Mouse (Mus musculus): Measurements from ENCODE around the gene Tmem163. TPM values are rescaled to one million over a fixed set of nuclear protein-coding genes. Genes with fewer than 3 reads are reported as not detected.

The Tmem163 gene
- total RNA-seq, 2 experiments from 2014 or later = not detected

DNA sequence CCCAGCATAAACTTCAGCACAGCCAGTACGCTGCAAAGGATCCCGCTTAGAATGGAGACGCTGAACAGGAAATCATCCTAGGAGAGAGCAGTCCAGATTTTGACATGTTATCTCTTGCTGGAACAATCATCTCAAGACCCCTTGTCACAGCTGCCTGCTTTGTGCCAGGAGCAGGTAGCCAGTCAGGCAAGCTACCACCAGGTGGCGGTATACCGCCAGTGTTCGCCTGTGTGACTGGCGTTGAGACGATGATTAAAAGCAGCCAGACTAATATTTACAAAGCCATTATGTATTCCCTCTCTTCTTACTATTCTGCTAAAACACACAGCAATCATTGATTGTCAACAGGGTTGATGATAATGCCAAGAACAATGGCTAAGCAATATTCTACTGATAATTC is 179.1 kb downstream of the Tmem163 start:
- peak; percentile 48 for DNase-seq (ENCODE audit: low spot score)

GRCm38 (mm10) chr1:127498746-127499145 is 180.6 kb downstream of the Tmem163 start:
- no peak for DNase-seq (ENCODE audit: low spot score)

GRCm38 (mm10) chr1:127496737-127497543 is 182.4 kb downstream of the Tmem163 start:
- peak; percentile 39 for DNase-seq (ENCODE audit: low spot score)

DNA sequence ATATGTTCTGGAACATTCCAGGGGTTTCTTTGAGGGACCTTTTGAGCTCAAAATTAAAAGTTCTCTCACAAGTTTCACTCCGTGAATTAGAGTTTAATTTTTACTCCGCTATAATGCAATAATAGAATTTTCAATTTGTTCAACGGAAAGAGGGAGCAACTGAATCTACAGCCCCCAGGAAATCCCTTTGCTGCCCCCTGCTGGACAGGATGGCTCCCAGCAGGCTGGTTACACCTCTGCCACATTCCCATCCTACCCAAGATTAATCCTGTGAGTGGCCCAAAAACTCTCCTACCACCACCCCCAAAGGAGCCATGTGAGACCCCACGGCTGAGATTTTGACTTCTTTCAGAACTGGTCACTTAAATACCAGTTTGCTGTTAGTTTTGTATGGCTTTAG is 192.2 kb downstream of the Tmem163 start:
- DNase-seq (ENCODE audit: low spot score) = peak; percentile 10

DNA sequence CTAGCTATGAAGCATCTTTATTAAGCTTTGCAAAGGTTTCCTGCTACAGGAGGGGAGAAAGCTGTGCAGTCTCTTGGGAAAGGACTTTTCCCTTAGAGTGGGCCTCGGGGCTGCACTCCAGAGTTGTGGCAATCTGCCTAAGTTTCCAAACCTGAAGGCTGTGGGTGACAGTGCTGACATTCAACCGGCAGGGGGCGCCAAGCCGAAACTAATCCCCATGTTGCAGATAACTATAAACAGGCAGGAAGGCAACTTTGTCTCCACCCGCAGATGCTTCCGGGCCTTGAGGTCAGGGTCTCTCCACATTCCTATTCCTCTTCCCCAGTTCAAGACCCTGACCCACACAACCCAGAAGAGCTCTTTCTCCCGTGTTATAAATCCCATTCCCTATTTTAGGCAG is 194.5 kb downstream of the Tmem163 start:
- DNase-seq (ENCODE audit: low spot score) = peak; percentile 18

DNA sequence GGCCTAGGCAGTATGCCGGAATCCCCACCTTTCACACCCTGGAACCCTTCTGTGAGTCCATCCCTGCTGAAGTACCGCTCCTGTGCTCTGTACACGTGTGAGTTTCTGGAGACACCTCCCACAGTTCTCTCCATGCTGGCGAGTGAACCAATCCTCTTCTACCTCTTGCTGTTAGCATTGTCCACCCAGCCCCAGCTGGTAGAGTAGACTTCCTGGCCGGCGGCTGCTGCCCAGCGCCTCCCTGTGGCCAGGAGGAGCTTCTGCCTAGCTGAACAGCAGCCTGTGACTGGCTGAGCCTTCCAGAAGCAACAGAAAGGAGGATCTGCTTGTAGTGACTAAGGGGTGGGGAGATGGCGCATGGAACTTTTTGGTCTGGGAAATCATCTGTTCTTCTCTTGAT is 195.2 kb downstream of the Tmem163 start:
- no peak for DNase-seq (ENCODE audit: low spot score)

DNA sequence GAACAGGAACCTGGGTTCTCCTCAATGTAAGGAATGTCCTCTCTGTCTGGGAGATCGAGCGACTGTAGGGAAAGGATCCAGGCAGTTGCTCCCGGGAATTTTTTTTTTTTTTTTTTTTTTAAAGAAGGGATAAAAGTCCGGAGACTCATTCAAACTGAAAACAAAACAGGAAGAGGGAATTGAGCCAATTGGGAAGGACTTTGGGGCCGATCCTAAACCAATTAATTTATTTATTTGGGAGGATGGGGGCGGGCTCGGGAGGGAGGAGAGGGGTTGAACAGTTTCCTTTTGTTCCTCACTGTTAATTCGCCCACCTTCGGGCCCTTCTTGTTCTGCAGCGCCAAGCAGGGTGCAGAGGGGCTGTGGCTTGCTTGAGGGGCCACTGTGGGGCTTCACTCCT is 196.4 kb downstream of the Tmem163 start:
- DNase-seq (ENCODE audit: low spot score) = no peak

GRCm38 (mm10) chr1:127475756-127476155 is 203.6 kb downstream of the Tmem163 start:
- no peak for DNase-seq (ENCODE audit: low spot score)

- no peak for DNase-seq (ENCODE audit: low spot score)
Measured at GRCm38 (mm10) chr1:127470175-127470574, 209.2 kb downstream of the Tmem163 start.

DNA sequence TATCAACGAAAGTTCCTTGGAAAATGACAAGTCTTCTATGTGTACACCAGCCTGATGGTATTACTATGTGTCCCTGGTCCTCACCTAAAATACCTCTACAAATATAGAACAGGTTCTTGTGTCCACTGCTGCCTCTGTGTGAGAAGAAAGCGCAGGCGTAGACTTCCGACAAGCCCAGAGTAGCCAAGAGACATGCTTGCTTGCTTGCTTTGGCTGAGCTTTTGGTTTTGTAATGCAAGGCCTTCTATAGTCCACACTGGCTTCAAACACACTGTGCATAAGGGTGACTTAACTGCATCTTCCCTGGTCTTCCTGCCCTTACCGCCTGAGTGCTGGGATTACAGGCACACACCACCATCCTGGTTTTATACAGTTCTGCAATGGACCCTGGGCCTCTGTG is 212.1 kb downstream of the Tmem163 start:
- DNase-seq (ENCODE audit: low spot score) = no peak

DNA sequence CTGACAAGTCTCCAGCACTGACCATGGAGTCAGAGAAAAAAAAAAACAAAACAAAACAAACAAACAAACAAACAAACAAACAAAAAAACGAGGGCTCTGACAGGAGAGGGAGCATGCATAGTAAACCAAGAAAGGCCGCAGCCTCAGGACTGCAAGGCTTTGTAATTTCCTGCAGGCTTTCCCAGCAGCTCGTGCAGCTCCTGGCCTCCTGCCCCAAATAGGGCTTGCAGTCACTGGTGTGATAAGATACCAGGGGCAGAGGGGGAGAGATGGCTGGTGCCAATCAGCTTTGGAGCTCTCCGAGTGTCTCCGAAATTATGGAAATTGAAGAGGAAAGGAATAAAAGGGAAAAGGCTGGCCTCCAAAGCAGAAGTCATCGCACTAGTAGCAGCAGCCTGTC is 214.1 kb downstream of the Tmem163 start:
- no peak for DNase-seq (ENCODE audit: low spot score)

GRCm38 (mm10) chr1:127464041-127464440 is 215.3 kb downstream of the Tmem163 start:
- no peak for DNase-seq (ENCODE audit: low spot score)

DNA sequence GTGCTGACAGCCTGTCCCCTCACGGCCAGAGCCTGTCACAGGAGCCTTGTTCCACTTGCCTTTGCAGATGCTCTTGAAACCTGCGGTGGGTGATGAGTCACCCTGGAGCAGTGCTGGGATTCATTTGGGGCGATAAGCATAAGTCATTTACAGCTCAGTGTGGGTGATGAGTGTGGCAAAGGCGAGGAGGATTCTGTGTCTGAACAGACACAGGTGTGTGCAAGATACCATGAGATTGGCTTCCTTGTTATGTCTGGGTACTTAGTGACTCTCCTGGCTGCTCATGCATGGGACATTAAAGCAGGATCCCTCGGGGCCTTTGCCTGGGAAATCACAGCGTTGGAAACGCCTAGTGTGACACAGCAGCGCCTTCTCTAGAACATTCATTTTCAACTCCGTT is 218.3 kb downstream of the Tmem163 start:
- no peak for DNase-seq (ENCODE audit: low spot score)

GRCm38 (mm10) chr1:127459576-127459975 is 219.8 kb downstream of the Tmem163 start:
- DNase-seq (ENCODE audit: low spot score) = no peak

DNA sequence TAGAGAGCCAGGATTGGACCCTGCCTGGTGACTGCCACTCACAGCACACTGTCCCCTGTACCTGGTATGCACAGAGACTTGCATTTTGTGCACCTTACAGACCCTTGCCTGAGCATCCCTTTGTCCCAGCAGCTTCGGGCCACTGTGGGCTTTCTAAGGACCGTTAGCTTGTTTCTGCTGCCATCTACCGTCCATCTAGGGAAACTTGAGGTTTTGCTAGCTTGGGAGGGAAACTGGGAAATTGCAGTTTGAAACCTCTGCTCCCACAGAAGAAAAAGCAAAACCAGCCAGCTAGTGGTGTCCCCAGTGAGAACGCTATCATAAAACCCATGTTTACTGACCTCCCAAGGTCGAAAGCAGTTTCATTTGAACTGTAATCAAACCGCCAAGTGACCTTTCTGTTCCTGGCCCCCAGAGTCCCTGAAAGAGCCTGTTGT is 220.3 kb downstream of the Tmem163 start:
- peak; percentile 63 for DNase-seq (ENCODE audit: low spot score)

GRCm38 (mm10) chr1:127453397-127453796 is 226.0 kb downstream of the Tmem163 start:
- DNase-seq (ENCODE audit: low spot score) = no peak

GRCm38 (mm10) chr1:127444836-127445485 is 234.4 kb downstream of the Tmem163 start:
- DNase-seq (ENCODE audit: low spot score) = peak; percentile 20

DNA sequence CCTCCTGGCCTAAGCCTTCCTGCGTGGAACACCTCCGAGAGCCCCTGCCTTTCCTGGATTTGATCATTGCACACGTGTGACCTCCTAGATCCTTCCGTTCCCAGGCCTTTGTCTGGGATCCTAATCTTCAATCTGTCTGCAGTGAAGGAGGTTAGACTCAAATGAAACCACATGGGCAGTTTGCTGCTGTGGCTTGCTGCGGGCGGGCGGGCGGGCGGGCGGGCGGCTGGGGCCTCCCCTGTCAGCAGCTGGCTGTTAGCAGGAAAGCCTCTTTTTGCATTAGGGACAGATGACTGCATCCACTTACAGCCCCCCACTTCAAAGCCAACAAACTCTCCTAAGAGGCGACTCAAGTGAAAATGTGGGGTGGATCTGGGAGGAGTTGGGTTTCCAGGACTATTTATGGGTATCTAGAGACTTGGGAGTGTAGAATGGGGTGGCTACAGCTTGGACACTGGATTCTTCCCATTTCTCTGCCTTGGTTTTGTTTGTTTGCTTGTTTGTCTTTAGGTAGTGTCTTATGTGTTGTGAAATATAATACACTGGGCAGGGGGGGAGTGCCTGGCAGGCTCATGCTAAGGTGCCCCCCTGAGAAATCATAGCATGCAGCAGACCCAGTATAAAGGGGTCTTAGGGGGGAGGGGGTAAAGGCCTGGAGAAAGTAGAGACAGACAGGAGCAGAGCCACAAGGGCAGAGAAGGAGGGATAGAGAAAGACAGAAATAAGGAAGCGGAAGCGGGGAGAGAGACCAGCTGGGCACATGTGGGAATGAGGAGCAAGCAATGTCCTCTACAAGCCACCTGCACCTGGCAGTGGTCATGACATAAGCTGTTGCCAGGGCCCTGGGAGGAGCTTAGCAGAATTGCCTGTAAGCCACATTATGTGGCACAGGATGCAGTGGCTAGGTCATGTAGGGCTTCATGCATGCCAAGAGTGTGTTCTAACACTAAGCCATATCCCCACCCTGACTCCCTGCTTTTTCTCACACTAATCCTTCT is 236.2 kb downstream of the Tmem163 start:
- DNase-seq (ENCODE audit: low spot score) = peak; percentile 3

DNA sequence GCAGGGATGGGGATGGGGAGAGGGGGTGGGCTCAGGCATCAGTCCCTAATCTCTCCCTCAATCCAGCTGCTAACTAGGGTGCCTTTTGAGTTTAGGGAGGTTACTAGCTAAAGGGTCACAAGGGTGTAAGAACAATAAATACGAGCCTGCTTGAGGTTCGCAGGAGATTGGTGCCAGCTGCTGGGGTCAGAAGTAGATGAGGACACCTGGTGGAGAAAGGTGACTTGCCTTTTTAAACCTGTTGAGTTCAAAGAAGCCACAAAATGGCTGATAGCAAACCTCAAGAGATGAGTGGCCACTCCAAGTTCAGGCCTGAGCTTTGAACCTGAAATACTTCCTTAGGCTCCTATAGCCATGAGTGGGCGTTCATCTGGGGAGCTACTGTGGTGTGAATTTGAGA is 237.6 kb downstream of the Tmem163 start:
- no peak for DNase-seq (ENCODE audit: low spot score)

- DNase-seq (ENCODE audit: low spot score) = no peak
Measured at GRCm38 (mm10) chr1:127441007-127441406, 238.3 kb downstream of the Tmem163 start.

DNA sequence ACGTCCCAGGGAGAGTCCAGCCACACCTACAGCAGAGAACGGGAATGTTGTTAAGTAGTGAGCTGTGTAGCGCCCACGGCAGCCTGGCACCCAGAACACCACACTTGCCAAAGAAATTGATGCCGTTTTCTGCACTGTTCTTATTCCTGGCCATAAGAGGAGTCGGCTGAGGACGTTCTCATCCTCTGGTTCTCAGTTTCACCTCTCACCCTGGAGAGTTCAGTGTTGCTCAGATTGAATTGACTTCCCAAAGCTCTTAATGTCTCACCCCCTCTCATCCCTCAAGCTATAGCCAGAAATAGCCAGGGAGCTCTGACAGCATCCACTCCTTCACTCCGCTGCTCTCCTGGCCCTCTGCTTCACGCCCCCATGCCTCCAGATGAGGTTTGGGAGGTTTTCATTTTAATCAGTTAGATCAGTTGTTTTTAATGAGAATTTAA is 239.9 kb downstream of the Tmem163 start:
- no peak for DNase-seq (ENCODE audit: low spot score)

DNA sequence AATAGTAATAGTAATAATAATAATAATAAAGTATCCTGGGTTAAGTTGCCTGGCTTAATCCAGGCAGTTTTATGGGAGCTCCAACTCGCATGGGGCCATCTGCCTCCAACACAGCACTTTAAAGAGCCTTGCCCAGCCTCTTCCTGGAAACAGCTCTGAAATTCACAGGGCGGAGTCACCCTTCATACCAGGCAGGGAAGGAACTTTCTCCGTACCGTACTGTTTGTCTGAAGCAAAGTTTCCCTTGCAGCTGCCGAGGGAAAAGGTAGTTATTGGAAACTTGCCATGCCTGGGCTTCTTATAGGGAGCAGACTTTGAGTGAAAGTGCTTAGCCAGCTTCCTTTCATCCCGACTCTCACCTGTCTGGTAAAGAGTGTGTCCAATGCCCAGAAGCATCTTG is 242.3 kb downstream of the Tmem163 start:
- DNase-seq (ENCODE audit: low spot score) = no peak
